Mouse (Mus musculus) midbrain, embryonic 14.5 days (tissue): ENCODE measurements around the gene Sema6d. TPM values are rescaled to one million over a fixed set of nuclear protein-coding genes. Genes with fewer than 3 reads are reported as not detected.
A peak's percentile ranks its signal among the peaks of the same experiment; 100 is the strongest.

Source experiments
- ATAC-seq: fragments of 200-750 bp; cut with Nextera tagmentation; 2 replicates; pipeline ENCODE4 v1.8.0; 2017; ENCODE audit warnings: moderate number of reproducible peaks, moderate library complexity; ENCODE audit not compliant: low FRiP score, low TSS enrichment
- DNase-seq: peaks from one replicate; pipeline ENCODE4 v3.0.0-alpha.2; 2015
- H3K27ac ChIP-seq: fragments of 300-500 bp; sonication (generic); replicated peaks from 2 replicates; pipeline ENCODE4 v1.5.1; 2014; ENCODE audit warnings: mild to moderate bottlenecking, low read depth, low read length, moderate library complexity
- H3K27me3 ChIP-seq: fragments of 300-500 bp; sonication (generic); 2 replicates; pipeline ENCODE4 v1.6.1; 2014; ENCODE audit warnings: low read length, control low read depth, mixed read lengths; ENCODE audit not compliant: control insufficient read depth, insufficient read depth
- H3K36me3 ChIP-seq: fragments of 300-500 bp; sonication (generic); 2 replicates; pipeline ENCODE4 v1.6.1; 2014; ENCODE audit warnings: low read length, control low read depth; ENCODE audit not compliant: control insufficient read depth, insufficient read depth
- H3K4me1 ChIP-seq: fragments of 300-500 bp; sonication (generic); 2 replicates; pipeline ENCODE4 v1.6.1; 2014; ENCODE audit warnings: mild to moderate bottlenecking, antibody characterized with exemption, low read length, control low read depth; ENCODE audit not compliant: control insufficient read depth, insufficient read depth
- H3K4me2 ChIP-seq: fragments of 300-500 bp; sonication (generic); 2 replicates; pipeline ENCODE4 v1.6.1; 2014; ENCODE audit warnings: mild to moderate bottlenecking, low read length, moderate library complexity
- H3K4me3 ChIP-seq: fragments of 300-500 bp; sonication (generic); replicated peaks from 2 replicates; pipeline ENCODE4 v1.5.1; 2014; ENCODE audit warnings: low read depth, low read length
- H3K9ac ChIP-seq: fragments of 300-500 bp; sonication (generic); replicated peaks from 2 replicates; pipeline ENCODE4 v1.6.1; 2014; ENCODE audit warnings: mild to moderate bottlenecking, low read length, moderate library complexity
- H3K9me3 ChIP-seq: fragments of 300-500 bp; sonication (generic); 2 replicates; pipeline ENCODE4 v1.6.1; 2016; ENCODE audit warnings: low read length, control low read depth, mixed read lengths; ENCODE audit not compliant: control insufficient read depth
- WGBS: fragments of 180-500 bp; shearing (Covaris S2); extraction: QIAGEN DNeasy Blood & Tissue Kit; methylation state at CpG from one replicate; pipeline ENCODE4 v1.1.7; 2014; 5-methylcytosine and 5-hydroxymethylcytosine counted together
- polyA plus RNA-seq: library from polyadenylated mRNA; unstranded; fragments of >200 nt; fragmentation: Nextera tagmentation; extraction: Ambion mirVana; gene quantifications from 2 replicates; pipeline ENCODE4 v1.2.1, GENCODE M21; 2014

Gene Sema6d
- polyA plus RNA-seq, 1 experiment from 2014 or later: 24.9 TPM

GRCm38 (mm10) chr2:124371363-124371762 lies 281.6 kb downstream of the Sema6d start:
- no peaks in the 10 kb centered on the region for H3K4me1 ChIP-seq
- H3K4me3 ChIP-seq: no peak overlapping the region
- no peak overlapping the region for H3K27ac ChIP-seq
- H3K27me3 ChIP-seq: no peaks in the 10 kb centered on the region
- H3K9ac ChIP-seq: no peak overlapping the region
- ATAC-seq: no peak
- DNase-seq: no peak
- 76% methylated on average over 2 of the region's 2 CpGs for WGBS
- no peaks in the 10 kb centered on the region for H3K9me3 ChIP-seq
- no peak overlapping the region for H3K4me2 ChIP-seq
- H3K36me3 ChIP-seq: no peaks in the 10 kb centered on the region

- no peaks in the 10 kb centered on the region for H3K36me3 ChIP-seq
- no peak overlapping the region for H3K4me2 ChIP-seq
- WGBS: 90% methylated on average over 1 of the region's 1 CpGs
- no peaks in the 10 kb centered on the region for H3K4me1 ChIP-seq
- no peak overlapping the region for H3K9ac ChIP-seq
- no peaks in the 10 kb centered on the region for H3K27me3 ChIP-seq
- no peak for ATAC-seq
- no peak for DNase-seq
- H3K27ac ChIP-seq: no peak overlapping the region
- no peaks in the 10 kb centered on the region for H3K9me3 ChIP-seq
- H3K4me3 ChIP-seq: no peak overlapping the region
Observed at GRCm38 (mm10) chr2:124385053-124385452, 295.3 kb downstream of the Sema6d start.

- Histone ChIP-seq H3K27me3 (no peaks in the 10 kb centered on the region), H3K4me2 (no peak overlapping the region), H3K9ac (no peak overlapping the region), H3K36me3 (no peaks in the 10 kb centered on the region), H3K4me3 (no peak overlapping the region), H3K4me1 (no peaks in the 10 kb centered on the region), H3K27ac (no peak overlapping the region), H3K9me3 (no peaks in the 10 kb centered on the region)
- no peak for DNase-seq
- WGBS: 78% methylated on average over 1 of the region's 1 CpGs
- ATAC-seq: no peak
Observed at GRCm38 (mm10) chr2:124385722-124386121, 296.0 kb downstream of the Sema6d start.

GRCm38 (mm10) chr2:124388269-124388668 lies 298.5 kb downstream of the Sema6d start:
- no peaks in the 10 kb centered on the region for H3K9me3 ChIP-seq
- no peaks in the 10 kb centered on the region for H3K4me1 ChIP-seq
- H3K27ac ChIP-seq: no peak overlapping the region
- no peaks in the 10 kb centered on the region for H3K27me3 ChIP-seq
- H3K4me3 ChIP-seq: no peak overlapping the region
- H3K9ac ChIP-seq: no peak overlapping the region
- no peak overlapping the region for H3K4me2 ChIP-seq
- no peaks in the 10 kb centered on the region for H3K36me3 ChIP-seq
- no peak for DNase-seq
- no peak for ATAC-seq
- WGBS: 89% methylated on average over 1 of the region's 1 CpGs

- Histone ChIP-seq H3K9me3 (no peaks in the 10 kb centered on the region), H3K27ac (no peak overlapping the region), H3K4me3 (no peak overlapping the region), H3K4me2 (no peak overlapping the region), H3K27me3 (no peaks in the 10 kb centered on the region), H3K9ac (no peak overlapping the region), H3K36me3 (no peaks in the 10 kb centered on the region), H3K4me1 (no peaks in the 10 kb centered on the region)
- ATAC-seq: no peak
- 93% methylated on average over 4 of the region's 4 CpGs for WGBS
- no peak for DNase-seq
Observed at GRCm38 (mm10) chr2:124396733-124397132, 307.0 kb downstream of the Sema6d start.

GRCm38 (mm10) chr2:124397304-124397703 lies 307.5 kb downstream of the Sema6d start:
- H3K4me1 ChIP-seq: no peaks in the 10 kb centered on the region
- WGBS: 92% methylated on average over 5 of the region's 5 CpGs
- no peak overlapping the region for H3K4me2 ChIP-seq
- H3K4me3 ChIP-seq: no peak overlapping the region
- H3K9ac ChIP-seq: no peak overlapping the region
- ATAC-seq: no peak
- H3K9me3 ChIP-seq: no peaks in the 10 kb centered on the region
- no peak for DNase-seq
- H3K36me3 ChIP-seq: no peaks in the 10 kb centered on the region
- no peak overlapping the region for H3K27ac ChIP-seq
- H3K27me3 ChIP-seq: no peaks in the 10 kb centered on the region

GRCm38 (mm10) chr2:124399611-124400010 lies 309.8 kb downstream of the Sema6d start:
- no peaks in the 10 kb centered on the region for H3K27me3 ChIP-seq
- H3K9ac ChIP-seq: no peak overlapping the region
- no peak overlapping the region for H3K4me2 ChIP-seq
- ATAC-seq (no peak), DNase-seq (no peak)
- 0 out of 2 replicates have a peak, but pooled peaks cover 7% of the 10 kb centered on the region for H3K4me1 ChIP-seq
- no peaks in the 10 kb centered on the region for H3K36me3 ChIP-seq
- no peaks in the 10 kb centered on the region for H3K9me3 ChIP-seq
- H3K4me3 ChIP-seq: no peak overlapping the region
- H3K27ac ChIP-seq: no peak overlapping the region
- 93% methylated on average over 2 of the region's 2 CpGs for WGBS

- DNase-seq (no peak), ATAC-seq (no peak)
- Histone ChIP-seq H3K9ac (no peak overlapping the region), H3K27me3 (no peaks in the 10 kb centered on the region), H3K27ac (no peak overlapping the region), H3K9me3 (no peaks in the 10 kb centered on the region), H3K36me3 (no peaks in the 10 kb centered on the region), H3K4me3 (no peak overlapping the region), H3K4me1 (0 out of 2 replicates have a peak, but pooled peaks cover 7% of the 10 kb centered on the region), H3K4me2 (no peak overlapping the region)
- 68% methylated on average over 6 of the region's 6 CpGs for WGBS
Observed at GRCm38 (mm10) chr2:124401727-124402380, 312.1 kb downstream of the Sema6d start.

GRCm38 (mm10) chr2:124403571-124403970 lies 313.8 kb downstream of the Sema6d start:
- WGBS: 73% methylated on average over 8 of the region's 8 CpGs
- Histone ChIP-seq H3K27ac (no peak overlapping the region), H3K9me3 (no peaks in the 10 kb centered on the region), H3K9ac (no peak overlapping the region), H3K4me1 (0 out of 2 replicates have a peak, but pooled peaks cover 7% of the 10 kb centered on the region), H3K36me3 (no peaks in the 10 kb centered on the region), H3K27me3 (no peaks in the 10 kb centered on the region), H3K4me2 (no peak overlapping the region), H3K4me3 (no peak overlapping the region)
- ATAC-seq: no peak
- DNase-seq: peak; percentile 33
